Mouse (Mus musculus): ENCODE measurements around the gene Ube4b. TPM values are rescaled to one million over a fixed set of nuclear protein-coding genes. Genes with fewer than 3 reads are reported as not detected.

Ube4b gene
- polyA plus RNA-seq, 1 experiment from 2014 or later = 14.2 TPM

- WGBS = 88% methylated on average over 10 of the region's 10 CpGs
- Histone ChIP-seq H3K4me2 (replicated peaks; ENCODE audit: low read depth, low read length) (no peak overlapping the region), H3K27ac (ENCODE audit: low read length) (no peak overlapping the region), H3K27me3 (replicated peaks; ENCODE audit: insufficient read depth, low read length) (no peaks in the 10 kb centered on the region), H3K9ac (replicated peaks; ENCODE audit: low read depth) (no peak overlapping the region), H3K36me3 (ENCODE audit: insufficient read depth, low read length) (peaks cover 43% of the 10 kb centered on the region), H3K9me3 (ENCODE audit: low read length) (no peaks in the 10 kb centered on the region), H3K4me3 (ENCODE audit: low read depth, low read length) (no peak overlapping the region), H3K4me1 (ENCODE audit: insufficient read depth, low read depth, low read length) (no peaks in the 10 kb centered on the region)
- DNase-seq (ENCODE audit: low spot score) (no peak), ATAC-seq (no peak)
- TF ChIP-seq CTCF (IDR thresholded peaks at IDR 0.05) (no peak), EP300 (IDR thresholded peaks at IDR 0.05) (no peak)
These were observed 50.5 kb downstream of the Ube4b start for GRCm38 (mm10) chr4:149376034-149376433.

DNA sequence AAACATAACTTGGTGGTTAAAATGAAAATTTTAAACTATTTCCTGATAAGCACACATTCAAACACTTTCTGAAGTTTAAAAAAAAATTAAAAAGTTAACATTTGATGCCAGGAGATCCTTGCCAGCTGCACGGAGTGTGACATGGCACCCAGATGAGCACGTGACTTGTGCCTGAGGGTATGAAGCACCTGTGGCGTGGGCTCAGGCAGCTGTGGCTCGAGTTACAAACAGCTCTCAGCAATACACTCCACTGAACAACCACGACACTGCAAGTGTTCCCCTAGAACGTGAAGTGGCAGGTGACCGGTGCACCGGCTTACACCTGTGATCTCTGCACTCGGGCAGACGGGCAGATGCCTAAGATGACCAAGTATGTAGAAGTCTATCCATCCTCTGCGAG, 51.9 kb downstream of the Ube4b start:
- DNase-seq (ENCODE audit: low spot score) (no peak), ATAC-seq (no peak)
- Histone ChIP-seq H3K9me3 (ENCODE audit: low read length) (no peaks in the 10 kb centered on the region), H3K4me3 (ENCODE audit: low read depth, low read length) (no peak overlapping the region), H3K36me3 (ENCODE audit: insufficient read depth, low read length) (peaks cover 48% of the 10 kb centered on the region), H3K27me3 (replicated peaks; ENCODE audit: insufficient read depth, low read length) (no peaks in the 10 kb centered on the region), H3K9ac (replicated peaks; ENCODE audit: low read depth) (no peak overlapping the region), H3K4me1 (ENCODE audit: insufficient read depth, low read depth, low read length) (no peaks in the 10 kb centered on the region), H3K4me2 (replicated peaks; ENCODE audit: low read depth, low read length) (no peak overlapping the region), H3K27ac (ENCODE audit: low read length) (no peak overlapping the region)
- TF ChIP-seq CTCF (IDR thresholded peaks at IDR 0.05) = no peak
- no peak for TF ChIP-seq EP300 (IDR thresholded peaks at IDR 0.05)
- WGBS = 51% methylated on average over 11 of the region's 11 CpGs

GRCm38 (mm10) chr4:149373927-149374326, 52.6 kb downstream of the Ube4b start:
- TF ChIP-seq CTCF (IDR thresholded peaks at IDR 0.05) (no peak), EP300 (IDR thresholded peaks at IDR 0.05) (no peak)
- H3K9ac ChIP-seq (replicated peaks; ENCODE audit: low read depth) = no peak overlapping the region
- H3K27ac ChIP-seq (ENCODE audit: low read length) = no peak overlapping the region
- H3K27me3 ChIP-seq (replicated peaks; ENCODE audit: insufficient read depth, low read length) = no peaks in the 10 kb centered on the region
- 87% methylated on average over 9 of the region's 9 CpGs for WGBS
- no peaks in the 10 kb centered on the region for H3K4me1 ChIP-seq (ENCODE audit: insufficient read depth, low read depth, low read length)
- no peak for DNase-seq (ENCODE audit: low spot score)
- H3K4me2 ChIP-seq (replicated peaks; ENCODE audit: low read depth, low read length) = no peak overlapping the region
- H3K9me3 ChIP-seq (ENCODE audit: low read length) = no peaks in the 10 kb centered on the region
- peaks cover 41% of the 10 kb centered on the region for H3K36me3 ChIP-seq (ENCODE audit: insufficient read depth, low read length)
- no peak for ATAC-seq
- no peak overlapping the region for H3K4me3 ChIP-seq (ENCODE audit: low read depth, low read length)

GRCm38 (mm10) chr4:149373431-149373830, 53.1 kb downstream of the Ube4b start:
- Histone ChIP-seq H3K9ac (replicated peaks; ENCODE audit: low read depth) (no peak overlapping the region), H3K4me3 (ENCODE audit: low read depth, low read length) (no peak overlapping the region), H3K36me3 (ENCODE audit: insufficient read depth, low read length) (peaks cover 38% of the 10 kb centered on the region), H3K27me3 (replicated peaks; ENCODE audit: insufficient read depth, low read length) (no peaks in the 10 kb centered on the region), H3K27ac (ENCODE audit: low read length) (no peak overlapping the region), H3K4me1 (ENCODE audit: insufficient read depth, low read depth, low read length) (no peaks in the 10 kb centered on the region), H3K4me2 (replicated peaks; ENCODE audit: low read depth, low read length) (no peak overlapping the region), H3K9me3 (ENCODE audit: low read length) (no peaks in the 10 kb centered on the region)
- no peak for ATAC-seq
- WGBS = 62% methylated on average over 5 of the region's 5 CpGs
- peak; percentile 61 for DNase-seq (ENCODE audit: low spot score)
- TF ChIP-seq CTCF (IDR thresholded peaks at IDR 0.05) (peak; percentile 66), EP300 (IDR thresholded peaks at IDR 0.05) (no peak)

GRCm38 (mm10) chr4:149365702-149366370, 60.7 kb downstream of the Ube4b start:
- no peak overlapping the region for H3K4me3 ChIP-seq (ENCODE audit: low read depth, low read length)
- H3K9me3 ChIP-seq (ENCODE audit: low read length) = no peaks in the 10 kb centered on the region
- no peak overlapping the region for H3K9ac ChIP-seq (replicated peaks; ENCODE audit: low read depth)
- no peak for TF ChIP-seq EP300 (IDR thresholded peaks at IDR 0.05)
- no peak for TF ChIP-seq CTCF (IDR thresholded peaks at IDR 0.05)
- H3K4me1 ChIP-seq (ENCODE audit: insufficient read depth, low read depth, low read length) = no peaks in the 10 kb centered on the region
- peak; percentile 43 for ATAC-seq
- 80% methylated on average over 12 of the region's 12 CpGs for WGBS
- DNase-seq (ENCODE audit: low spot score) = no peak
- no peak overlapping the region for H3K27ac ChIP-seq (ENCODE audit: low read length)
- no peak overlapping the region for H3K4me2 ChIP-seq (replicated peaks; ENCODE audit: low read depth, low read length)
- H3K27me3 ChIP-seq (replicated peaks; ENCODE audit: insufficient read depth, low read length) = no peaks in the 10 kb centered on the region
- peaks cover 35% of the 10 kb centered on the region for H3K36me3 ChIP-seq (ENCODE audit: insufficient read depth, low read length)

- no peak overlapping the region for H3K27ac ChIP-seq (ENCODE audit: low read length)
- H3K4me2 ChIP-seq (replicated peaks; ENCODE audit: low read depth, low read length) = no peak overlapping the region
- ATAC-seq (no peak), DNase-seq (ENCODE audit: low spot score) (no peak)
- H3K36me3 ChIP-seq (ENCODE audit: insufficient read depth, low read length) = peaks cover 34% of the 10 kb centered on the region
- 55% methylated on average over 5 of the region's 5 CpGs for WGBS
- no peak overlapping the region for H3K9ac ChIP-seq (replicated peaks; ENCODE audit: low read depth)
- no peaks in the 10 kb centered on the region for H3K27me3 ChIP-seq (replicated peaks; ENCODE audit: insufficient read depth, low read length)
- H3K4me1 ChIP-seq (ENCODE audit: insufficient read depth, low read depth, low read length) = no peaks in the 10 kb centered on the region
- H3K9me3 ChIP-seq (ENCODE audit: low read length) = no peaks in the 10 kb centered on the region
- H3K4me3 ChIP-seq (ENCODE audit: low read depth, low read length) = no peak overlapping the region
- TF ChIP-seq EP300 (IDR thresholded peaks at IDR 0.05) = no peak
- no peak for TF ChIP-seq CTCF (IDR thresholded peaks at IDR 0.05)
These were observed 61.7 kb downstream of the Ube4b start for GRCm38 (mm10) chr4:149364896-149365295.
